Comparison of ENCODE assay signal across 7 mouse cellular contexts in genomic region chr12:106010065-106010915, GRCm38 (mm10). TPM values are rescaled to one million over a fixed set of nuclear protein-coding genes. Genes with fewer than 3 reads are reported as not detected.
DNase-seq lines count a peak whose midpoint lies in the region; ATAC-seq lines count a peak whose summit lies in the region.

TSS of gene Vrk1 (plus strand) at chr12:106010228.

- H3K27me3 ChIP-seq in intestine, embryonic 16.5 days (replicated peaks; ENCODE audit: control insufficient read depth, insufficient read depth, low read length), result no peaks in the 10 kb centered on the region
- no peaks in the 10 kb centered on the region for H3K27me3 ChIP-seq in midbrain, embryonic 11.5 days (ENCODE audit: control insufficient read depth, insufficient read depth, low read length)

- peak within 1 kb of the TSS; percentile 86 for H3K9ac ChIP-seq in intestine, embryonic 16.5 days (ENCODE audit: low read depth, low read length)
- peak within 1 kb of the TSS; percentile 83 for H3K9ac ChIP-seq in midbrain, embryonic 11.5 days (ENCODE audit: low read length)

- under 1% methylated on average over 72 of the region's 72 CpGs for WGBS in intestine, embryonic 16.5 days
- under 1% methylated on average over 72 of the region's 72 CpGs for WGBS in midbrain, embryonic 11.5 days

- no peaks in the 10 kb centered on the region for H3K36me3 ChIP-seq in intestine, embryonic 16.5 days (ENCODE audit: control insufficient read depth, insufficient read depth, low read length)
- H3K36me3 ChIP-seq in midbrain, embryonic 11.5 days (ENCODE audit: control insufficient read depth, insufficient read depth, low read length), result no peaks in the 10 kb centered on the region

- peak; percentile 100 for ATAC-seq in intestine, embryonic 16.5 days
- ATAC-seq in midbrain, embryonic 11.5 days (ENCODE audit: low FRiP score), result peak; percentile 99

- H3K9me3 ChIP-seq in intestine, embryonic 16.5 days (ENCODE audit: control insufficient read depth, low read length), result no peaks in the 10 kb centered on the region
- H3K9me3 ChIP-seq in midbrain, embryonic 11.5 days (ENCODE audit: control insufficient read depth, low read length), result no peaks in the 10 kb centered on the region

- H3K4me2 ChIP-seq in intestine, embryonic 16.5 days (ENCODE audit: low read depth, low read length), result peak within 1 kb of the TSS; percentile 70
- H3K4me2 ChIP-seq in midbrain, embryonic 11.5 days, result peak within 1 kb of the TSS; percentile 72

- H3K4me3 ChIP-seq in intestine, embryonic 16.5 days (ENCODE audit: low read length), result peak within 1 kb of the TSS; percentile 84
- H3K4me3 ChIP-seq in midbrain, embryonic 11.5 days (ENCODE audit: low read depth, low read length), result peak within 1 kb of the TSS; percentile 88

- H3K27ac ChIP-seq in intestine, embryonic 16.5 days (ENCODE audit: low read length), result peak within 1 kb of the TSS; percentile 61
- H3K27ac ChIP-seq in midbrain, embryonic 11.5 days (ENCODE audit: low read depth, low read length), result no peak within 1 kb of the TSS

- peak; percentile 97 for DNase-seq in adrenal gland, adult 8-10 months
- DNase-seq in embryo, embryonic 9.5 days (ENCODE audit: extremely low spot score), result peak; percentile 95
- peak; percentile 82 to 93 for DNase-seq in gastrocnemius, postnatal 4 days (ENCODE audit: low spot score in 2 of 2)
- peak; percentile 95 to 96 for DNase-seq in left cerebral cortex, postnatal 36 days (ENCODE audit: low spot score in 2 of 2)
- peak; percentile 98 for DNase-seq in midbrain, embryonic 11.5 days (ENCODE audit: low spot score, missing footprints)
- peak; percentile 95 for DNase-seq in skeletal muscle tissue, adult 2 months (ENCODE audit: low read depth, low spot score)

- peaks cover 6% of the 10 kb centered on the region for H3K4me1 ChIP-seq in intestine, embryonic 16.5 days (ENCODE audit: control insufficient read depth, insufficient read depth, low read length)
- H3K4me1 ChIP-seq in midbrain, embryonic 11.5 days (ENCODE audit: control insufficient read depth, insufficient read depth, low read length), result peaks cover 5% of the 10 kb centered on the region; the same call in 1 of the 2 replicates

- intact Hi-C loops in left cerebral cortex, postnatal 36 days (cut with DNase I), result no loop called here

RNA-seq across cellular contexts. Expression of gene Vrk1, which starts in this region (rescaled TPM):
- total RNA-seq in adrenal gland, adult 8-10 months (2022), result 10 to 100 TPM; 16.4 to 18.0 (median 17.4) TPM
- 10 to 100 TPM; 15.1 to 16.7 TPM for total RNA-seq in gastrocnemius, postnatal 4 days (2021)
- 52.7 and 61.2 TPM in 2 replicates for polyA plus RNA-seq in intestine, embryonic 16.5 days (2015; fragmentation: Nextera tagmentation; extraction: Ambion mirVana)
- 10 to 100 TPM; 15.2 to 16.8 TPM for total RNA-seq in left cerebral cortex, postnatal 36 days (2021)
- polyA plus RNA-seq in midbrain, embryonic 11.5 days (2014; fragmentation: Nextera tagmentation; extraction: Ambion mirVana), result 98.0 and 106 TPM in 2 replicates
